Mouse (Mus musculus) testis, postnatal 10 days (tissue): Measurements from ENCODE around the gene Dph5.
"Not testable (repeated sequence)": the region's sequence is repeated elsewhere in the genome, so short reads cannot be mapped to it uniquely, and the experiment has no call there.

Experiments used
- DNase-seq: peaks from one replicate; pipeline ENCODE4 v3.0.0; 2021; ENCODE audit warnings: low spot score

Dph5 gene

DNA sequence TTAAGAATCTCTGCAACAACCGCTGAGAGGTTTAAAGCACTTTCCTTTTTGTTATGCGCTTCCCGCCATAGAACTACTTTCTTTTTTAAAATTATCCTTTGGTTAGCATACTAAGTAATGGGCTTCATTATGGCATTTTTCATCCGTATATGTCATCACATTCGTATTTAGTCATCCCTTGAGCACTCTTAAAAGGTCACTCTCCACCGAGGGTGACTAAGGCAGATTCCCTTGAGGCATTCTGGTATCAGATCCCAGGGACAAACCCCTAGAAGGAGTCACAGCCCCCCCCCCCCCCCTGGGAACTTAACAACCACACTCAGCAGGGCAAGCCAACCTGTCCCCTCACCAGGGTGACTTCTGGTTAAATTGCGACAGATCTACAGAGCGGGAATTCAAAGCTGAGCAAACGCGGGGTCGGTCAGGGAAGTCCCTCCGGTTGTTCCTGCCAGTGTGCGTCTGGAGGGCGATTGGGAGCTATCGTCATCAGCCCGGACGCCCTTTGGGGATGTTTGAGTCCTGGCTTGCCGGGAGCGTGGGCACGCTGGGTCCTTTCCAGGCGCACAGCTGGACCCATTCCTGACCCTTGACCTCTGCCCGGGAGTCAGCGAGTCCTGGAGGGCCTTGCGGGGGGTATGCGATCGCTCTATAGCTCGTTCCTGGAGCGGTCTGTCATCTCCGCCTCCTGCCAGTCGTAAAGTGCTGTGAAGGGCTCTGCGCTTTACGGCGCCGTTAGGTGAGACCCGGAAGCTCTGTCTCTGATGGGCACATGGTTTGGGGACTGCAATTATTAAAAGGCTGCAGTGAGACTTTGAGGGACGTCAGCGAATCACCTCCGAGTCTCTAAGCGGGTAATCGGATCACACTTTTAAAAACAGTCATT is at the start of gene Dph5:
Gene Dph5, plus strand, starts transcription at position 411 of the 883 bp plus-strand sequence.
- DNase-seq = peak; percentile 86

DNA sequence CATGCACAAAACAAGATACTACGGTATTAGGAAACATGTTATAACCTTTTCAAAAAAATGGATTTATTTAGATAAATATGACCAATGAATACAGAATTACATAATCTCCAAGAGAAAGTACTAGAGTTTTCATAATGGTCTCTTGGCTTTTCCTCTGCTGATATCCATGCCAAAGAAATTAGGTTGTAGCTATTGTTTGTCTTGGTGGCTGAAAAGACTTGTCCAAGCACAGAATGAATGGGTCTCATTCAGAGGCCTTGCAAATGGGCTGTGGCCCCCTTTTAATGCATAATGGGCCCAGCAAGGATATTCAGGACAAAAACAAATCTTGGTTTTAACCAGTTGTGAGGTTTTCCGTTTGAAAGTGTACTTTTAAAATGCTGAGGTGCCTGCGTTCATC is 43.1 kb upstream of the Dph5 start:
- DNase-seq = no peak

DNA sequence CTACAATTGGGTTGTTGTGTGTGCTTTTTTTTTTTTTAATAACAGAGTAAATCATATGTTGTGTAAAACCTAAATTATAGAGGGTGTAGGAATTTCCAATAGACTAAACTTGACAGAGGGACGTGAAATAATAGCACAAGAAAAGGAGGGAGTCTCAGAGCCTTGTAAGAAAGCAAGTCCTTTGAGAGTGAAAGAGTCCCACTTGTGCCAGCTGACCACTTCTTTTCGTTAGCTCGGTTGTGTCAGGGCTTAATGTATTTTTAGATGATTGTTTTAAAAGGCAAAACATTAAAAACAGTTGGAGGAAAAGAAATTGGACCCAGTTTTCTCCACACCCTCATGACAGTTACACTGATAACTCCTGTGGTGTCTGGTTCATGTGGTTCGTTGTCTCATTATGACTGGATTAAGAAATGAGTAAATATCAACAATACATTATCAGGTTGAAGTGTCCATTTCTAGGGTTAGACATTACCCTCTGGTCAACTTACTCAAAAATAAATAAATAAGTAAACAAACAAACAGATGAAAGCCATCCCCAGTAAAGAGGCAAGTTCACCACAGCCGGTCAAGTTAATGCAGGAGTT is 42.5 kb upstream of the Dph5 start:
- DNase-seq = no peak

DNA sequence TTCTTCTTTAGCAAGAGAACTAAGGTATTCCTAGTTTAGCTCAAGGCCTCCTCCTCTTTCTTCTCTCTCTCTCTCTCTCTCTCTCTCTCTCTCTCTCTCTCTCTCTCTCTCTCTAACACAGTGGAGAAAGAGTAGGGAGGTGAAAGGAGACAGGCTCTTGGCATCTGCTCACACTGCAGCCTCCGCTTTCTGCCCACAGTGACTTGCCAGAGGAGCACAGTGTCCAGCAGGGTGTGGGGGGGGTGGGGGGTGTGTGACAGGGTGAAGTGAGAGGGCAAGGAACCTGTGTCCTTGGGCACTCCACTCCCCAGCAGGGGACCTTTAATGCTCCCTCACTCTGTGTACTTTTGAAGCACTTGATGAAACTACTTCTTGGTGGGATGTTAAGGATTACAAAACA is 41.9 kb upstream of the Dph5 start:
- DNase-seq = peak; percentile 61

DNA sequence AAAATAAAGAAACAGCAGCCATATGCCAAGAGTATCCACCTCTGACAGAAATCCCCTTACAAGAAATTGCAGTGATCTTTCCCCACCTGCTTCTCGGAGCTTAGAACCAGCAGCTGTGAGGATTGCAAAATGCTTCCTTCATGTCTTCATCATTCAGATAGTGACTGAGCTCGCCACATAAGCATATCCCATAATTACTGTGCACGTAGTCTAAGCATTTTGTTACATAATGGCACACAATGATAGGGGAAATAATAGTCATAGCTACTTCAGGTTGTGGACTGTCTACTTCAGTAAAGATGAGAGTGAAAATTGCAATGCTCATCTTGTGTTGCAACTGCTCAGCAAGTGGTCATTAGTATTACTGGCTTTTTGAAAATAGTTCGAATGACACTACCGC is 41.5 kb upstream of the Dph5 start:
- no peak for DNase-seq

- DNase-seq = no peak
Observed at GRCm38 (mm10) chr3:115848686-115849480, 38.8 kb upstream of the Dph5 start.

DNA sequence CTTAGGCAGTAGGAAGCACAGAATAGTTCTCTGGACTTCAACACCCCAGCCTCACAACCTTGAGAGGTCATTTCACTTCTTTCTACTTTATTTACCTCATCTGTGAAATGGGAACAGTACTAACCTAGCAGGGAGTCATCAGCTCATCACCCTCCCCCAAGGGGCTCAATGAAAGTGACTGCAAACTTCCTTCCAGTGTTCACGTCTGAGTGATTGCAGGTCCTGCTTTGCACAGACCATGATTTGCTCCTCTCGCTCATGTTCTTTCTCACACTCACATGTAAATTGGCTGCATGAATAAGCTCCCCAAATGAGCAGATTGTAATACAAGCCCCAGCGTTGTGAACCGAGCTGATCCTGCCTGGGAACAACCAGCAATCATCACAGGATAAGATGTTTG is 36.7 kb upstream of the Dph5 start:
- no peak for DNase-seq

DNA sequence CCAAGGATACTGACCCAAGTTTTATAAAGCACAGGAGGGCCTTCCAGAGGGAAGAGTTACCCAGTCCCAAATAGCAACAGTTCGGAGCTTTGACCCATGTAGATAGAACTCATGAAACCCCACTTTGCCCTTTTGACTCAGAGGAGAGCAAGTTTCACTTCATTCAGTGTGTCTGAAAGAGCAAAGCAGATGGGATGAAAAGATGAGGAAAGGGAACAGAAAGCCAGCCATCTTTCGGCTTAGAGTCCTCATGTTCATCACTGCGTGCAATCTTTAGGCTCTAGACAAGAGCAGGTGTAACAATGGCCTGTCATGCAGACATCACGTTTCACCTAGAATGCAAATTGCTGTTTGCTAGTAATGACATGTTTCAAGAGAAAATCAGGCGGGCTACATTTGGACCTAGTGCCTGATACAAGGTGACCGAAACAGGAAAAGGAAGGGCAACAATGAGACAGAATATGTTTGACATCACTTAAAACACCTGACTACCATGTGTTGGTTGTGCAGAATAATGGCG is 32.9 kb upstream of the Dph5 start:
- DNase-seq = no peak

DNA sequence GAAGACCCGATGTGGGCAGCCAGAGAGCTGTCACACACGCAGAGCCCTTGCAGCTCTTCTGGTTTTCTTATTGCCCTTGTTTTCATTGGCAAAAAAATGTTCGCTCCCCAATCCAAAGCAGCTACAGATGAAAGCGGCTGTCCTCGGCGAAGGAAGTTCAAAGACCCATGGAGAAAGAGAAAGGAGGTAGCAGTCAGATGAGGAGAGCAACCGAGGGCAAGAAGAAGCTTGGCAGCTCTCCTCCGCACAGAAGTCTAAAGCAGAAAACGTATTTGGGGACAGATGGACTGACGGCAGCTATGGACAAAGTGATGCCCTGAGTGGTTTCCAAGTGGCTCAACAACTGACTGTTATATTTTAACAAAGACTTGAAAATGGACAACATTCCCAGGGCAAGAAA is 32.1 kb upstream of the Dph5 start:
- DNase-seq = no peak

DNA sequence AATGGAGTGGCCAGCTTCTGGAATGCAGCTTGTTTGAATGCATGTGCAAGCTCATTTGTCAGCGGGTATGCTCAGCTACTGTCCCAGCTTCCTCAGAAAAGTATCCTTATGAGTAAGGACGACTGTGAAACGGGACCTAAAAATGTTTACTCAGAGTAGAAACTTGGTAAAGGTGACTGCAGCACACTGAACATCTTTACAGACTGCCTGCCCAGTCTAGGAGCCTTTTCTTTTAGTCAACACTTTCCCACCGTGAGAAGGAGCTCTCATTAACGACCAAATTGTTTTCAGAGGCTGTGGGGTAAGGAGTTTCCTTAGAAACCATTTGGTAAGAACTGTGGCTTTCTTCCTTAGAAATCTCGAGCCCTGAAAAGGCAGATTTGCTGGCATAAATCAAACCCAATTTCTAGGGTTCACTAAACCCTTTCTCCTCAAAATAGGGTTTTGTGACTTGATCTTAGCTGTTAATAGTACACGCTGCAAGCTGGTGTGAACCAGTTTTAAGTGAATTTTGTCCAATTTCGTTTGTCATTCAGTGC is 31.1 kb upstream of the Dph5 start:
- DNase-seq = no peak

GRCm38 (mm10) chr3:115857436-115857835 is 30.2 kb upstream of the Dph5 start:
- DNase-seq = no peak

- DNase-seq = no peak
Observed at GRCm38 (mm10) chr3:115858822-115859221, 28.8 kb upstream of the Dph5 start.

DNA sequence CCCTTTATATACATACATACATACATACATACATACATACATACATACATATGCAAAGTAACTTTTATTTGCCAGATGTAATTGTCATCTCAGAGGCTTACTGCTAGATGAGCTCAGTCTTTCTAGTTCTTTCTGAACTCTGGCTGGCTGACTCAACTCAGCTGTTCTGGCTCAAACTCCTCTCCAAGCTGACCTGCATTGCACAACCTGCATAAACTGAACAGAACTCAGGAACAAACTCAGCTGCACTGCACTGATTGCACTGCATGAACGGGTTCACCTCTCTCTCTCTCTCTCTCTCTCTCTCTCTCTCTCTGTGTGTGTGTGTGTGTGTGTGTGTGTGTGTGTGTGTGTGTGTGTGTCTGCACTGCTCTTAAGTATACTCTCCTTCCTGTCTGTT is 26.9 kb upstream of the Dph5 start:
- not testable (repeated sequence) for DNase-seq

DNA sequence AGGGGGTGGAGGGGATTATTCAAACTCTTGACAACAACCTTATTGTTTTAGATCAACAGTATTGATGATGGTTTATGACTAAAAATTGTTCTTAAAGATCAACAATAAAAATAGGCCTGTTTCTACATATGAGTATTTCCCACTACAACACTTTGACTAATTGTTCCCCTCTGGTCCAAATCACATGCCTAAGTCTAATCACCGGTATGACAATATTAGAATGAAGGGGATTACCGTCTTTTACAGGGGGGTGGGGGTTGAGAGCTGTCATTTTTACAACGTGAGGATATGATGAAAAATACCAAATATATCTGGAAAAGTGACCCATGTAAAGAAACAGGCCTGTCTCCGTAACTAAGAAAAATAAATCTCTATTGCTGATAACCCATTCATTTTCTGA is 24.1 kb upstream of the Dph5 start:
- DNase-seq = no peak

GRCm38 (mm10) chr3:115867150-115867549 is 20.5 kb upstream of the Dph5 start:
- DNase-seq = no peak

GRCm38 (mm10) chr3:115867901-115868300 is 19.7 kb upstream of the Dph5 start:
- no peak for DNase-seq

- DNase-seq = no peak
Observed at GRCm38 (mm10) chr3:115869360-115869759, 18.3 kb upstream of the Dph5 start.

GRCm38 (mm10) chr3:115875551-115875950 is 12.1 kb upstream of the Dph5 start:
- DNase-seq = no peak

DNA sequence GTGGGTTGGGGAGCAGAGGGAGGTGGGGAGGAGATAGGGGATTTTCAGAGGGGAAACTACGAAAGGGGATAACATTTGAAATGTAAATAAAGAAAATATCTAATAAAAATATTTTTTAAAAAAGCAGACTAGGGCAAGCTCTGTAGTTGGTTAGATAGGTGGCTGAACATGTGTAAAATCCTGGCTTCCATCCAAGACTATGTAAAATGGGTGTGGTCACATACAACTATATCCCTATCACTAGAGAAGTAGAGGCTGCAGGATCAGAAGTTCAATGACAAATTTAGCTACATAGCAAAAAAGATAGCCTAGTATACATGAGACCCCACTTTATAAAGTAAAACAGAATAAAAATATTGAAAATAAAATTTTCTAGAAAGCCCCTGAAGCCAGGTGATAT is 10.5 kb upstream of the Dph5 start:
- DNase-seq = no peak

DNA sequence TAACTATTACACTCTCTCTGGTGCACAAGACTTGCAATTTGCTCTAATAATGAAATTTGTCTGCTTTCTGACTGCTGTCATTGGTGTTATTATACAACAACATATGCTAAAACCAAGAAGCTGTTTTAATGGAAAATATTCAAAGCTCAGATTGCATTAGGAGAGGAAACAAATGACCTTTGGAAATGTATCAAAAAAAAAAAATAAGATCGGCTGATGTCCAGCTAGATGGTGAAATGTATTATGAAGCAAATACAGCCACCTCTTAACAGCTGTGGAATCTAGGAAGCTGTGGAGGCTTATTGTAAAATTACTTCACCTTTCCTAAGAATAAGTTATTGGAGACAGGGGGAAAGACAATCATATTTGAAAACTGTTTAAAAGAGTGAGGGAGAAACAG is 3.6 kb upstream of the Dph5 start:
- no peak for DNase-seq

DNA sequence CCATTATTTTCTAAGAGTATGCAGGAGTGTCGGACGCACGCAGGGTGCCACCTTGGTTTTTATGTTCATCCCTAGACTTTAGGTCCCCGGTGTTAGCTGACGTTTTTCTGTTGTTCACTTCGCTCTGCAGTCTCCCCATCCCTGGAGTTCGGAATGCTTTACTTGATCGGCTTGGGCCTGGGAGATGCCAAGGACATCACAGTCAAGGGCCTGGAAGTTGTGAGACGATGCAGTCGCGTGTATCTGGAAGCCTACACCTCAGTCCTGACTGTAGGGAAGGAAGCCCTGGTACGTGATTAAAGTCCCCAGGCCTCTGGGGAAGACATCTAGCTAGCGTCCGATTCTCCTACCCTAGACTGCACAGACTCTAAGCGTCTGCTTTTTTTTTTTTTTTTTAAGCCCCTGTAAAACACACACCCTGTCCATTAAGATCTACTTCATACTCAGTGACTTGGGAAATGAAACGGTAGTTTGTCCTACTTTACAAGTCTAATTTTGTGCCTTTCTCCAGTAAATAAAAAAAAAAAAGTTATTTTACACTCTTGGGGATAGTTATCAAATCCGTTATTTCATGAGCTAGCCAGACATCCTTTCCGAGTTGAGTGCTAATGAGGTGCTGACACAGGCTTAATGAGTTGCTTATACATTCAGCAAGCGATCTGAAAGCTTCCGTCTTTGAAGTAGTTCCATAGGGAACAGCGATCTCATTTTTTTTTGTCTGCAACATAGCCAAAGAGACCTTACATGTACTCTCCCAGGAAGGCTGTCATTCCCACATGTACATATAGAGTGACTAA is 871 bp downstream of the Dph5 start:
- DNase-seq = peak; percentile 48

DNA sequence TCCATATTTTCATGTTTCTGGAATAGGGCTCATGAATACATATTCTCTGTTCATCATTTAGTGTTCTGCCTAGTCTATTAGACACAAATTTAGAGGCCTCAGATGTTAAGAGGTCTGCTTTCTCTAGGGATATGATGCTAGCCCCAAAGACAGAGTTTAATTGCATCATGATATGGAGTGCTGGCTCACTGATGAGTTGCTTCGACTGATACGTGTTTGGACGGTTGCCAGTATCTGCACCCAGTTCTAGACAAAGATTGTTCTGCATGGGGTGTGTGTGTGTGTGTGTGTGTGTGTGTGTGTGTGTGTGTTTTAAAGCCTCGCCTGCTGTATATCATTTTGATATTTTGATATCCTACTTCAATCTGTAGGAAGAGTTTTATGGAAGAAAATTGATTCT is 4.7 kb downstream of the Dph5 start:
- DNase-seq = no peak
